Mouse (Mus musculus): ENCODE results near the gene Fxyd2.

Fxyd2 gene

GRCm38 (mm10) chr9:45426456-45426855, 27.0 kb downstream of the Fxyd2 start, which contains the start of gene Dscaml1:
Dscaml1 (plus strand) TSS chr9:45426628.
- no peak for DNase-seq (ENCODE audit: low read depth, low spot score)

DNA sequence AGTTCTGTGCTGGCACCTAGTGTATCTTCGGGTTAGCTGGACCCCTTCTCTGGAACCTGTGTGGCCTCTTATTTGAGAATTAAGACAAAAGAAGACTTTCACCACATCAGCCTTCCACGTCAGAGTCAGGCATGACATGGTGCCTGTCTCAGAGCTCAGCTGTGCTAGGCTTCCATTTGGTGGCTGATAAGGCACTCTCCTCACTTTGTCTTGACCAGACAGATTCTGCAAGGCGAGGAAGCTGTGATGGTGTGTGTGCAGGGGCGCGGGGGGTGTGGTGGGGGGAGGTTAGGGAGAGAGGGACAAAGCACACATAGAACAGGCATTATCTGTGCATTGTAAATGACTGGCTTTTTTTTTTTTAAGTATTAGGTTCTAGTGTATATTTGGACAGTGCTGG, 29.9 kb downstream of the Fxyd2 start:
- no peak for DNase-seq (ENCODE audit: low read depth, low spot score)

DNA sequence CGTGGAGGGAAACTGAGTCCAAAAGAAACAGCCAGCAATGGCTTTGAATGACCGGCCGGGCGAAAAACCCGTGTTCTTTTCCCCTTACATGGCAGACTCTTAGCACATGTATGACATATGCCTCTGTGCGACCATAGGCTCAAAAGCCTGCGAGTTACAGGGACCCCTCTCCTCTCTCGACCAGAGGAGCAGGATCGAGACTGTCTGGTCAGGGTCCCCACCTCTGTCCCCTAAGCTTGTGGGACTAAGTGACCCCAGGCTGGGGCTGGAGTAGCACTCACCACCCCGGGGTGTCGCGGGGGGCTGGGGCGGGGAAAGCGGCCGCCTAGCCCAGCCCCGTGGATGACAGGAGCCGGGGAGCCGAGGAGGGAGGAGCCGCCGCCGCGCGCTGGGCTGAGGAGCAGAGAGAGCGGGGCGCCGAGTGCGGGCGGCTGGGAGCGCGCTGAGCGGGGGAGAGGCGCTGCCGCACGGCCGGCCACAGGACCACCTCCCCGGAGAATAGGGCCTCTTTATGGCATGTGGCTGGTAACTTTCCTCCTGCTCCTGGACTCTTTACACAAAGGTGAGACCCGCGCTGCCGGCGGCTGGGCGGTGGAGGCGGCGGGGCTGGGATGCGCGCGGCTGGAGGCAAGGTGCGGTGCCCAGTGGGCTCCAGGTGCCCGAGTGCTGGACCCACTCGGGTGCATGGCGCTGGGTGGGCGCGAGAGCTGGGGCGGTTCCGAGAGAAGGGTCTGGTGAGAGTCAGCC, 30.7 kb downstream of the Fxyd2 start:
- no peak for DNase-seq (ENCODE audit: low read depth, low spot score)

DNA sequence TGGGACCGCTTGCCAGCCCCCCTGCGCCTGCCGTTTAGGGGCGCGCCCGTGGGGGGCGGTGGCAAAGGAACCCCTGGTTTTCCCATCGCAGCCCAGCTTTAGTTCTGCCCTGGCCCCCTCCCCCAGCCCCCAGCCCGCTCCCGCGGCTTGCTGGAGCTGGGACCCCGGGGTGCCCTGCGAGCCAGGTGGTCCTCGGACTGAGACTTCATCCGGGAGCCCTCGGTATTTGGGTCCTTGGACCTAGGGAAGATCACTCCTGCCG, 31.2 kb downstream of the Fxyd2 start:
- no peak for DNase-seq (ENCODE audit: low read depth, low spot score)

GRCm38 (mm10) chr9:45431150-45431549, 31.7 kb downstream of the Fxyd2 start:
- no peak for DNase-seq (ENCODE audit: low read depth, low spot score)

GRCm38 (mm10) chr9:45432639-45433038, 33.2 kb downstream of the Fxyd2 start:
- no peak for DNase-seq (ENCODE audit: low read depth, low spot score)

- no peak for DNase-seq (ENCODE audit: low read depth, low spot score)
Measured at GRCm38 (mm10) chr9:45433119-45433518, 33.6 kb downstream of the Fxyd2 start.

DNA sequence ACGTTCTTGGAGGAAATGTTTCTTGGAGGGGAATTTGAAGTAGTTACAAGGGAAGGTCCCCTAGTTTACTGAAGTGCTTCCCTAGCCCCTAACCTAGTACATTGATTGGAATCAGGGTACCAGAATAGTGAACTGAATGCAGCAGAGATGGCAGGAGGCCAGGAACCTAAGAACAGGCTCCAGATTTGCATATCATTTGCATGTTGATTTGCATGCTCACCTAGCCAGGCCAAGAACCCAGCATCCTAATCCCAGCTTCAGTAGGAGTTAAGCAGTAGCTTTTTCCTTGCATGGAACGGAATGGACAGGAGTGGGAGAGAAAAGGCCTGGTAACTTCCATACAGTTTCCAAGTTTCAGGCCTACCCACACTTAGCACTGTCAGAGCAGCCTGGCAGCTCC, 34.7 kb downstream of the Fxyd2 start:
- no peak for DNase-seq (ENCODE audit: low read depth, low spot score)

DNA sequence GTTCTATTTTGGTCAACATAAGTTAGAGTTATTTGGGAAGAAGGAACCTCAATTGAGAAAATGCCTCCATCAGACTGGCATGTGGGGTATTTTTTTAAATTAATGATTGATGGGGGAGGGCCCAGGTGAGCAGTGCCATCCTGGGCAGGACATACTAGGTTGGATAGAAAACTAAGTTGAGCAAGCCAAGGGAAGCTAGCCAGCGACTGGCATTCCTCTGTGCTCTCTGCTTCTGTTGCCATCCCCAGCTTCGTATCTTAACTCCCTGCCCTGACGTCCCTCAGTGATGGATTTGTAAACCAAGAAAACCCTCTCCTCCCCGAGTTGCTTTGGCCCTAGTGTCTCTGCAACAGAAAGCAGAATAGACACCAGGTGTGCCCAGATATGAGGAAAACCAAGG, 39.6 kb downstream of the Fxyd2 start:
- no peak for DNase-seq (ENCODE audit: low read depth, low spot score)

DNA sequence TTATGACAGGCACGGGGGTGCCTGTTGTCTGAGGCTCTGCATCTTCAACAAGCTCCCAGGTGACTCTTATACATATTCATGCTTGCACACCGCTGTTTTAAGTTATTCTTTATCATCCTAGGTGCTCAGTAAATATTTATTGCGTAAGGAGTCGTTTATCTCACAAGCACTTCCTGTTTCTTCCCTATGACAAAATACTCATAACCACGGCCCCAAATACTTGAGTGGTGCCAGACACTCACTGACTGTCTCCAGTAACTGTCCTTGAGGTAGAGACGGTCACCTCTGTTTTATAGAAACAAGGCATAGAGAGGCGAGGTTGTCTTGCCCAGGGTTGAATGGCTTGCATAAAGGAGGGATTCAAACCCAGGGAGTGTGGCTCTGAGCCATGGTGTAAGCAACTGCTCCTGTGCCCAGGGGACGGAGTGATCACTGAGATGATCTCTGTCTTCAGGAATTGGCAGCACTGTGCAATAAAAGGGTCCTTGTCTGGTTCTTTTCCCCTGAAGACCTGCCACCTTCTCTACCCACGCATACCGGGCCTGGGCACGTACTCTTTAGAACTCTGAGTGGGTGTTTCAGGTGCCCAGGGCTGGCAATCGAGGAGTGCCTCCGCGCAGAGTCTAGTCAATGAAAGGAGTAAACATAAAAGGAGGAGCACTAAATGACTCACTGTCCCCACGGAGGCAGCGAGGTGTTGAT, 40.8 kb downstream of the Fxyd2 start:
- no peak for DNase-seq (ENCODE audit: low read depth, low spot score)

DNA sequence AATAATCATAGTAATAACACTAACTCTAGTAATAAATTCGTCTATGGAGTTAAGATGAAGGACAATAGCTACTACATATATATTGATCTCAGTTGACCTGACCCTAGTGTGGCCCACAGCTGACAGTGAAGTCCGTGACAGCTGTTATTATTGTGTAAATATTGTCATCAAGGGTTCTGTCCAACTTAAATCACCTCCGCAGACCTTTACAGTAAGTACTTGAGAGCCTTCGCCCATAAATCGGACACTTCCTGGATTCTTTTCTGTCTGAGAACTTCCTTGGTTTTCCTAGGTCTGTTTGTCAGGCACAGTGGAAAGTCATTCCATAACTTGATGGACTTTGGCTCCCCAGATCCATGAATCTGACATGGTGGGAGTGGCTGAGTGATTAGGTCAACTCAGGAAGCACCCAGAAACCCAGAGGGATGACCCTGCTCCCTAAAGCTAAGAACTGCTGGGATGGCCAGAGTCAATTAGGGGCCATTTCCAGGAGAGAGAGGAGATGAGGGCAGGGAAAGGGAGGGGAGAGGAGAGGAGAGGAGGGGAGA, 44.9 kb downstream of the Fxyd2 start:
- DNase-seq (ENCODE audit: low read depth, low spot score): no peak

- DNase-seq (ENCODE audit: low read depth, low spot score): no peak
Measured at GRCm38 (mm10) chr9:45449658-45450057, 50.2 kb downstream of the Fxyd2 start.

DNA sequence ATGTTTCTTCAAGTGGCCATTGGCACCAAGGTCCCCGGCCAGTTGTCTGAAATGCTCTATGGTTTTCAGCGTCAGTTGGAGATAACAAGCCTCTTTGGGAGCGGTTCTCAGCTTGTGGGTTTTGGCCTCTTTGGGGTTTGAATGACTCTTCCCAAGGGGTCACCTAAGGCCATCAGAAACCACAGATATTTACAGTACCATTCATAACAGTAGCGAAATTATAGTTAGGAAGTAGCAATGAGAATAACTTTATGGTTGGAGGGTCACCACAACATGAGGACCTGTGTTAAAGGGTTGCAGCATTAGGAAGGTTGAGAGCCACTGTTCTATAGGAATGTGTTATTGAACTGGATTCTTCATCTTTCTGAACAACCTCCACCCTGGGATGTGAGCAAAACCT, 51.9 kb downstream of the Fxyd2 start:
- DNase-seq (ENCODE audit: low read depth, low spot score): no peak

GRCm38 (mm10) chr9:45454032-45454431, 54.6 kb downstream of the Fxyd2 start:
- no peak for DNase-seq (ENCODE audit: low read depth, low spot score)

DNA sequence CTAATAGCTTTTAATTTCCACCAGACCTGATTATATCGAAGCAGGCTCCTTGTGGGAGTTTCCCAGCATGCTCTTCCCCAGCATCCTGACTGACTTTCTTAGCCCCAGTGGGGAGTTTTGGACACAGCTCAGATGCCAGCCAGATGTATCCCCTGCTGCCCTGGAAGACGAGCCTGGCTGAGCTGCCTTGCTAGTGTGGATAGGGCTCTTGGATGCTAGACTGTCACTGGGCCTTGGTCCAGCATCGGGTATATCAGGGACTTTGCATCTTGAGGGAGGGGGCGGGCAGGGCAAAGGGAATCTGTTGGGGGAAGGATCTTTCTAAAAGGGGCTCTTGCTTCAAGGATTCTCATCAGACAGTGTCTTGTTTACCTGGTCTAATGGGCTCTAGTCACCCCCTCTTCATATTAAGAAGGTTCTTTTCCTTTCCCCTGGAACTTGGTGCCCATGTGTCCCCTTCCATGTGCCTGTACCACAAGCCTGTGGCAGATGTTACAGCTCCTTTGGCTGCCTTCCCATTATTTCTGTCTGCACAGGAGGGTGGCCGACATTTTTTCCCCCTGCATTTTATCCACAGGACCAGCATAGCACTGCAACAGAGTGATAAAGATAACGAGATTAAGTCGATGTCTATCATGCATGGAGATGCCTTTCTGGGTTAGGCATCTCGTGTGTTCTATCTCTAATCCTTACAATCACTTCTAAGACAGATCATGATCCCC, 55.6 kb downstream of the Fxyd2 start:
- DNase-seq (ENCODE audit: low read depth, low spot score): no peak

GRCm38 (mm10) chr9:45457200-45457599, 57.7 kb downstream of the Fxyd2 start:
- no peak for DNase-seq (ENCODE audit: low read depth, low spot score)

- no peak for DNase-seq (ENCODE audit: low read depth, low spot score)
Measured at GRCm38 (mm10) chr9:45458363-45458762, 58.9 kb downstream of the Fxyd2 start.

All from retina, adult 2 months (tissue).